Mouse (Mus musculus) layer of hippocampus, postnatal 36 days (tissue): ENCODE results near the gene Mapkapk3. TPM values are rescaled to one million over a fixed set of nuclear protein-coding genes. Genes with fewer than 3 reads are reported as not detected.
"Not testable (repeated sequence)": the region's sequence is repeated elsewhere in the genome, so short reads cannot be mapped to it uniquely, and the experiment has no call there.

Source experiments
- DNase-seq, 2 experiments: peaks; one replicate each; pipeline ENCODE4 v3.0.0; 2022
- total RNA-seq, 2 experiments: library from RNA; stranded (reverse); gene quantifications; 2 replicates each; pipeline ENCODE4 v1.2.3; 2021

The Mapkapk3 gene
- total RNA-seq, 2 experiments from 2014 or later = 1.6 to 2.9 TPM

GRCm38 (mm10) chr9:107307099-107307872 is 17.6 kb upstream of the Mapkapk3 start:
- DNase-seq = no peak

GRCm38 (mm10) chr9:107306673-107307072 is 17.0 kb upstream of the Mapkapk3 start:
- not testable (repeated sequence) for DNase-seq

GRCm38 (mm10) chr9:107305601-107306542 is 16.2 kb upstream of the Mapkapk3 start:
- no peak for DNase-seq

- DNase-seq = no peak
Measured at GRCm38 (mm10) chr9:107305012-107305411, 15.3 kb upstream of the Mapkapk3 start.

GRCm38 (mm10) chr9:107304383-107304782 is 14.7 kb upstream of the Mapkapk3 start:
- no peak for DNase-seq

- DNase-seq = no peak
Measured at GRCm38 (mm10) chr9:107303900-107304299, 14.2 kb upstream of the Mapkapk3 start.

- DNase-seq = no peak
Measured at GRCm38 (mm10) chr9:107303121-107303820, 13.6 kb upstream of the Mapkapk3 start.

GRCm38 (mm10) chr9:107302592-107302991 is 12.9 kb upstream of the Mapkapk3 start:
- no peak for DNase-seq

GRCm38 (mm10) chr9:107301554-107302331 is 12.1 kb upstream of the Mapkapk3 start:
- DNase-seq = no peak

- DNase-seq = no peak
Measured at GRCm38 (mm10) chr9:107300224-107300973, 10.7 kb upstream of the Mapkapk3 start.

- DNase-seq = no peak
Measured at GRCm38 (mm10) chr9:107299783-107300182, 10.1 kb upstream of the Mapkapk3 start.

GRCm38 (mm10) chr9:107298876-107299275 is 9.2 kb upstream of the Mapkapk3 start:
- DNase-seq = no peak

- no peak for DNase-seq
Measured at GRCm38 (mm10) chr9:107298059-107298780, 8.5 kb upstream of the Mapkapk3 start.

- no peak for DNase-seq
Measured at GRCm38 (mm10) chr9:107297658-107298057, 8.0 kb upstream of the Mapkapk3 start.

GRCm38 (mm10) chr9:107297059-107297458 is 7.4 kb upstream of the Mapkapk3 start:
- no peak for DNase-seq

GRCm38 (mm10) chr9:107296501-107296965 is 6.9 kb upstream of the Mapkapk3 start:
- peak; percentile 87 to 92 for DNase-seq

GRCm38 (mm10) chr9:107296041-107296440 is 6.4 kb upstream of the Mapkapk3 start:
- no peak for DNase-seq

- no peak for DNase-seq
Measured at GRCm38 (mm10) chr9:107296016-107296040, 6.2 kb upstream of the Mapkapk3 start, which contains the start of gene Cish. Cish (plus strand) TSS chr9:107296026.

- no peak for DNase-seq
Measured at GRCm38 (mm10) chr9:107295616-107296015, 5.9 kb upstream of the Mapkapk3 start.

- DNase-seq = peak; percentile 57 to 64
Measured at GRCm38 (mm10) chr9:107294249-107294648, 4.6 kb upstream of the Mapkapk3 start.

- DNase-seq = peak; percentile 66 to 78
Measured at GRCm38 (mm10) chr9:107290897-107291296, 1.2 kb upstream of the Mapkapk3 start.
